Mouse (Mus musculus): ENCODE data around the gene St6galnac6. TPM values are rescaled to one million over a fixed set of nuclear protein-coding genes. Genes with fewer than 3 reads are reported as not detected.

St6galnac6 gene
- polyA plus RNA-seq, 1 experiment from 2014 or later: 15.3 TPM

DNA sequence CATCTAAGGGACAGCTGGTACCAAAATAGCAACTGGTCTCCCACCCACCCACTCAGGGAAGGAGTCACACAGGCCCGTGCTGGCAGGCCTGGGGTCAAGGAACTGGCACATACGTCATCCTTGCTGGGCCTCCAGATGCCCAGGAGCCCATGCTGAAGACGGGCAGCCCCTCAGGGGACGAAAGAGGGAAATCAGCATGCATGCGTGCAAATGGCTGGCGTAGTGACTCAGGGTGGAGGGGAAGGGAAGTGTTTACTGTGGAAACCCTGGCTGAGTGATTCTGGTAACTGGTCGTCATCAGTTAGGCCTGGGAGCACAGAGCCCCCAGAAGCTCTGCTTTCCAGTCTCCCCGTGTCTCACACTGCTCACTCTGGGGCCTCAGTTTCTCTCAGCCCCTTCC is 65.8 kb downstream of the St6galnac6 start:
- ATAC-seq (replicated peaks; ENCODE audit: low FRiP score, low read depth) (0 out of 2 replicates have a peak, but pooled peaks have one; percentile 21), DNase-seq (ENCODE audit: low spot score) (no peak)
- 0 out of 2 replicates have a peak, but pooled peaks cover 5% of the 10 kb centered on the region for H3K4me1 ChIP-seq (replicated peaks; ENCODE audit: insufficient read depth, low read length)
- H3K9me3 ChIP-seq (replicated peaks; ENCODE audit: low read length): no peaks in the 10 kb centered on the region
- H3K4me2 ChIP-seq (ENCODE audit: low read length): no peak overlapping the region
- no peak for TF ChIP-seq CTCF (IDR thresholded peaks at IDR 0.05; ENCODE audit: low read depth)
- H3K27ac ChIP-seq: no peak overlapping the region
- no peak overlapping the region for H3K9ac ChIP-seq (ENCODE audit: low read depth, low read length)
- WGBS: 66% methylated on average over 8 of the region's 8 CpGs
- H3K27me3 ChIP-seq (ENCODE audit: insufficient read depth, low read length): no peaks in the 10 kb centered on the region
- no peak overlapping the region for H3K4me3 ChIP-seq (replicated peaks; ENCODE audit: low read depth, low read length)
- H3K36me3 ChIP-seq (ENCODE audit: insufficient read depth, low read length): no peaks in the 10 kb centered on the region

- H3K27me3 ChIP-seq (ENCODE audit: insufficient read depth, low read length): no peaks in the 10 kb centered on the region
- no peak overlapping the region for H3K27ac ChIP-seq
- H3K9me3 ChIP-seq (replicated peaks; ENCODE audit: low read length): no peaks in the 10 kb centered on the region
- H3K36me3 ChIP-seq (ENCODE audit: insufficient read depth, low read length): no peaks in the 10 kb centered on the region
- H3K4me2 ChIP-seq (ENCODE audit: low read length): no peak overlapping the region
- no peak for TF ChIP-seq CTCF (IDR thresholded peaks at IDR 0.05; ENCODE audit: low read depth)
- WGBS: 82% methylated on average over 6 of the region's 6 CpGs
- no peak overlapping the region for H3K9ac ChIP-seq (ENCODE audit: low read depth, low read length)
- H3K4me3 ChIP-seq (replicated peaks; ENCODE audit: low read depth, low read length): no peak overlapping the region
- DNase-seq (ENCODE audit: low spot score) (no peak), ATAC-seq (replicated peaks; ENCODE audit: low FRiP score, low read depth) (no peak)
- 0 out of 2 replicates have a peak, but pooled peaks cover 5% of the 10 kb centered on the region for H3K4me1 ChIP-seq (replicated peaks; ENCODE audit: insufficient read depth, low read length)
These were observed 66.3 kb downstream of the St6galnac6 start for GRCm38 (mm10) chr2:32665853-32666252.

DNA sequence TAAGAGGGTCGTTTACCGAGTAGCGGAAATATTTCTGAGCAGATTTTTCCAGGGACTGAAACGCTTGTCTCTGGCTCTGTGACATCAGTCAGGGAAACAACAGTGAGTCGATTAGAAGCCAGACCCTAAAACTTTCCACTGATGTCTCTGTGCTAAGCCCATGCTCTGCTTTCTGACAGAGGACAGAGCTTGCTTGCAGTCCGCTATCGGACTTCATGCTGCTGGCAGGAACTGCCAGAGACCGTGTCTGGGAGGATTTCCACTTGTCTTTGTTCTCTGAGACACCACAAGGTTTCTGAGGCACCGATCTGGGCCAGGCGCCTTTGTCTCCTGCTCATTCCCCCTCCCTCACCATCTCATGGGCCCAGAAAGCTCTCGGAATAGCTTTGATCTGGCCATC is 68.3 kb downstream of the St6galnac6 start:
- H3K4me1 ChIP-seq (replicated peaks; ENCODE audit: insufficient read depth, low read length): no peaks in the 10 kb centered on the region
- ATAC-seq (replicated peaks; ENCODE audit: low FRiP score, low read depth): no peak
- H3K9ac ChIP-seq (ENCODE audit: low read depth, low read length): no peak overlapping the region
- H3K4me2 ChIP-seq (ENCODE audit: low read length): no peak overlapping the region
- no peaks in the 10 kb centered on the region for H3K9me3 ChIP-seq (replicated peaks; ENCODE audit: low read length)
- peaks cover 6% of the 10 kb centered on the region; the same call in 1 of the 2 replicates for H3K36me3 ChIP-seq (ENCODE audit: insufficient read depth, low read length)
- no peak overlapping the region; the same call in 1 of the 2 replicates for H3K27ac ChIP-seq
- H3K27me3 ChIP-seq (ENCODE audit: insufficient read depth, low read length): no peaks in the 10 kb centered on the region
- TF ChIP-seq CTCF (IDR thresholded peaks at IDR 0.05; ENCODE audit: low read depth): no peak
- no peak for DNase-seq (ENCODE audit: low spot score)
- WGBS: 50% methylated on average over 11 of the region's 11 CpGs
- H3K4me3 ChIP-seq (replicated peaks; ENCODE audit: low read depth, low read length): no peak overlapping the region

DNA sequence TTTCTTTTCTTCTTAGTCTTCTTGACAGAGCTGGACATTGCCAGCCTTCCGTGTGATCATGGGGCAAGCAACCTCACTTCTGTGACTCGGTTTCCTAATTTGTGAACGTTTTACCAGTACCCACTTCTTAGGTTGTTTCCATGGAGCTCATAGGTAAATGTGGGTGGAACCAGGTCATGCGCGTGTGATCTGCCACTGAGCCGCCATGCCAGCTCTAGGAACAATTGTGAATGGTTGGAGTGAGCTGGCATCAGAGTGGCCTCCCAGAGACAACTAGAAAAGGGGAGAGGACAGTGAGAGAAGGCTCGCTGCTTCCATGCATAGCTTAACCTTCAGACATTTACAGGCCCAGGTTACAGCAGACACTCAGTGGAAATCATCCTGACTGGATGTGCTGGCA is 68.7 kb downstream of the St6galnac6 start:
- no peaks in the 10 kb centered on the region for H3K9me3 ChIP-seq (replicated peaks; ENCODE audit: low read length)
- no peak overlapping the region for H3K9ac ChIP-seq (ENCODE audit: low read depth, low read length)
- TF ChIP-seq CTCF (IDR thresholded peaks at IDR 0.05; ENCODE audit: low read depth): no peak
- DNase-seq (ENCODE audit: low spot score) (no peak), ATAC-seq (replicated peaks; ENCODE audit: low FRiP score, low read depth) (no peak)
- no peak overlapping the region for H3K4me3 ChIP-seq (replicated peaks; ENCODE audit: low read depth, low read length)
- H3K4me2 ChIP-seq (ENCODE audit: low read length): no peak overlapping the region
- H3K27me3 ChIP-seq (ENCODE audit: insufficient read depth, low read length): no peaks in the 10 kb centered on the region
- H3K4me1 ChIP-seq (replicated peaks; ENCODE audit: insufficient read depth, low read length): no peaks in the 10 kb centered on the region
- no peak overlapping the region; the same call in 1 of the 2 replicates for H3K27ac ChIP-seq
- peaks cover 6% of the 10 kb centered on the region; the same call in 1 of the 2 replicates for H3K36me3 ChIP-seq (ENCODE audit: insufficient read depth, low read length)
- 90% methylated on average over 7 of the region's 7 CpGs for WGBS

GRCm38 (mm10) chr2:32669876-32670275 is 70.4 kb downstream of the St6galnac6 start:
- H3K27me3 ChIP-seq (ENCODE audit: insufficient read depth, low read length): no peaks in the 10 kb centered on the region
- no peaks in the 10 kb centered on the region for H3K9me3 ChIP-seq (replicated peaks; ENCODE audit: low read length)
- H3K27ac ChIP-seq: no peak overlapping the region
- no peak overlapping the region for H3K9ac ChIP-seq (ENCODE audit: low read depth, low read length)
- H3K4me2 ChIP-seq (ENCODE audit: low read length): no peak overlapping the region
- ATAC-seq (replicated peaks; ENCODE audit: low FRiP score, low read depth): no peak
- no peak for TF ChIP-seq CTCF (IDR thresholded peaks at IDR 0.05; ENCODE audit: low read depth)
- H3K4me1 ChIP-seq (replicated peaks; ENCODE audit: insufficient read depth, low read length): no peaks in the 10 kb centered on the region
- no peak for DNase-seq (ENCODE audit: low spot score)
- no peak overlapping the region for H3K4me3 ChIP-seq (replicated peaks; ENCODE audit: low read depth, low read length)
- H3K36me3 ChIP-seq (ENCODE audit: insufficient read depth, low read length): peaks cover 6% of the 10 kb centered on the region; the same call in 1 of the 2 replicates
- 55% methylated on average over 3 of the region's 3 CpGs for WGBS

MicroRNAs within 50 kb of the gene (microRNA counts, 519-probe panel; counts per million panel counts)
- microRNA mmu-miR-1954: 330 counts per million, percentile 68 among the panel's probes with 10 or more counts

Small RNA genes within 50 kb of the gene (microRNA-seq; reads per million reads assigned to microRNA genes)
- gene Mir1954: not detected

Other genes starting within 250 kb of the St6galnac6 start
- 33.7 and 33.8 TPM in 2 replicates for gene Ciz1, start 247.4 kb upstream of the St6galnac6 start, polyA plus RNA-seq (2015; fragmentation: Nextera tagmentation; extraction: Ambion mirVana)
- 5.3 and 5.6 TPM in 2 replicates for gene Dnm1, start 246.4 kb upstream of the St6galnac6 start, polyA plus RNA-seq (2015; fragmentation: Nextera tagmentation; extraction: Ambion mirVana)
- 87.0 and 96.8 TPM in 2 replicates for gene 1110008P14Rik, start 217.8 kb upstream of the St6galnac6 start, polyA plus RNA-seq (2015; fragmentation: Nextera tagmentation; extraction: Ambion mirVana)
- gene Lcn2, start 211.5 kb upstream of the St6galnac6 start, polyA plus RNA-seq (2015; fragmentation: Nextera tagmentation; extraction: Ambion mirVana): 43.5 and 50.3 TPM in 2 replicates
- gene Ptges2, start 203.8 kb upstream of the St6galnac6 start, polyA plus RNA-seq (2015; fragmentation: Nextera tagmentation; extraction: Ambion mirVana): 44.1 and 44.8 TPM in 2 replicates
- 4.7 TPM in 2 replicates for gene Naif1, start 149.3 kb upstream of the St6galnac6 start, polyA plus RNA-seq (2015; fragmentation: Nextera tagmentation; extraction: Ambion mirVana)
- gene Slc25a25, start 148.3 kb upstream of the St6galnac6 start, polyA plus RNA-seq (2015; fragmentation: Nextera tagmentation; extraction: Ambion mirVana): 15.0 and 16.9 TPM in 2 replicates
- 13.9 and 16.9 TPM in 2 replicates for gene Fam102a, start 64.4 kb upstream of the St6galnac6 start, polyA plus RNA-seq (2015; fragmentation: Nextera tagmentation; extraction: Ambion mirVana)
- gene Dpm2, start 28.9 kb upstream of the St6galnac6 start, polyA plus RNA-seq (2015; fragmentation: Nextera tagmentation; extraction: Ambion mirVana): 105 and 110 TPM in 2 replicates
- gene Pip5kl1, start 24.9 kb upstream of the St6galnac6 start, polyA plus RNA-seq (2015; fragmentation: Nextera tagmentation; extraction: Ambion mirVana): 0.42 and 0.61 TPM in 2 replicates
- gene 9430097D07Rik, start 24.0 kb upstream of the St6galnac6 start, polyA plus RNA-seq (2015; fragmentation: Nextera tagmentation; extraction: Ambion mirVana): 0.08 TPM in 1 of 2 replicates, not detected in the other
- gene St6galnac4, start 12.6 kb upstream of the St6galnac6 start, polyA plus RNA-seq (2015; fragmentation: Nextera tagmentation; extraction: Ambion mirVana): 15.8 and 18.1 TPM in 2 replicates
- gene Ak1, start 22.0 kb downstream of the St6galnac6 start, polyA plus RNA-seq (2015; fragmentation: Nextera tagmentation; extraction: Ambion mirVana): 38.7 and 41.6 TPM in 2 replicates
- gene Eng, start 46.9 kb downstream of the St6galnac6 start, polyA plus RNA-seq (2015; fragmentation: Nextera tagmentation; extraction: Ambion mirVana): 71.6 and 76.3 TPM in 2 replicates
- gene Fpgs, start 104.4 kb downstream of the St6galnac6 start, polyA plus RNA-seq (2015; fragmentation: Nextera tagmentation; extraction: Ambion mirVana): 36.1 and 36.2 TPM in 2 replicates
- gene Cdk9, start 113.4 kb downstream of the St6galnac6 start, polyA plus RNA-seq (2015; fragmentation: Nextera tagmentation; extraction: Ambion mirVana): 87.4 and 90.6 TPM in 2 replicates
- 31.1 and 31.3 TPM in 2 replicates for gene Sh2d3c, start 121.3 kb downstream of the St6galnac6 start, polyA plus RNA-seq (2015; fragmentation: Nextera tagmentation; extraction: Ambion mirVana)
- gene 6330409D20Rik, start 141.3 kb downstream of the St6galnac6 start, polyA plus RNA-seq (2015; fragmentation: Nextera tagmentation; extraction: Ambion mirVana): 0.11 TPM in 1 of 2 replicates, not detected in the other
- gene Tor2a, start 157.5 kb downstream of the St6galnac6 start, polyA plus RNA-seq (2015; fragmentation: Nextera tagmentation; extraction: Ambion mirVana): 74.9 and 79.4 TPM in 2 replicates
- 0.13 and 0.18 TPM in 2 replicates for gene Ttc16, start 175.9 kb downstream of the St6galnac6 start, polyA plus RNA-seq (2015; fragmentation: Nextera tagmentation; extraction: Ambion mirVana)
- gene Ptrh1, start 176.1 kb downstream of the St6galnac6 start, polyA plus RNA-seq (2015; fragmentation: Nextera tagmentation; extraction: Ambion mirVana): 7.0 and 7.8 TPM in 2 replicates
- 0.45 and 0.48 TPM in 2 replicates for gene Cfap157, start 184.7 kb downstream of the St6galnac6 start, polyA plus RNA-seq (2015; fragmentation: Nextera tagmentation; extraction: Ambion mirVana)
- gene Stxbp1, start 247.5 kb downstream of the St6galnac6 start, polyA plus RNA-seq (2015; fragmentation: Nextera tagmentation; extraction: Ambion mirVana): 14.3 and 14.6 TPM in 2 replicates

Data from kidney, postnatal 0 days (tissue).